Mouse (Mus musculus) urinary bladder, adult 2 months (tissue): ENCODE data around the gene Tmed9. TPM values are rescaled to one million over a fixed set of nuclear protein-coding genes. Genes with fewer than 3 reads are reported as not detected.
"Not testable (repeated sequence)": the region's sequence is repeated elsewhere in the genome, so short reads cannot be mapped to it uniquely, and the experiment has no call there.

Experiments used
- DNase-seq: peaks from one replicate; pipeline ENCODE4 v3.0.0; 2022; ENCODE audit warnings: low spot score
- polyA plus RNA-seq: library from polyadenylated mRNA; depleted of rRNA; stranded (reverse); fragments of >200 nt; gene quantifications from 2 replicates; pipeline ENCODE4 v1.2.3, GENCODE M21; 2012

The Tmed9 gene
- polyA plus RNA-seq, 1 experiment: 157 TPM

DNA sequence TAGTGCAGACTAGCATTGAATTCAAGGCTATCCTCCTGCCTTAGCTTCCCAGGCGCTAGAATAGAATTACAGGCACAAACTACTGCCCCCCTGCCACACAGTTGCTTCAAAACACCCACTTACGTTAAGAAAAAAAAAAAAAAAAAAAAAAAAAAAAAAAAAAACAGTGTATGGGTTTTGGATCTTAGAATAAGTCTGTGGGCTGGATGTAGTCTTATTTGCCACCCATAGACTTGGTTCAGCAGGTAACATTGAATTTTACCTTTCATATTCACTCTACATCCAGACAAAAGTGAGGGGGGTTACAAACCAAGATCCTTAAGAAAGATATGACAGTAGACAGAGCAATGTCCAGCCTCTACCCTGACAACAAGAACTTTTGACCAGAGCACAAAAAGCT lies 5.6 kb upstream of the Tmed9 start:
- DNase-seq: no peak

DNA sequence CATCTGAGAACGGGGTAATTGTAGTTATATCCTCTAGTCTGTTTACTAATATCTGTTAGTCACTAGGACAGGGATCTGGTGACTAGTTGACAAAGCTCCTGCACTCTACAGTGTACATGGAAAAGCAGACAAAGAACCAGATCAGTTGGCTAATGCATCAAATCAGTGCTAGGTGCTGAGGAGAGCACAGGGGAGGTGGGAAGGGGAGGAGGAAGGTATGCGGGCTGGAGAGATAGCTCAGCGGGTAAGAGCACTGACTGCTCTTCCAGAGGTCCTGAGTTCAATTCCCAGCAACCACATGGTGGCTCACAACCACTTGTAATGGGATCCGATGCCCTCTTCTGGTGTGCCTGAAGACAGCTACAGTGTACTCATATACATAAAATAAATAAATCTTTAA lies 5.0 kb upstream of the Tmed9 start:
- DNase-seq: not testable (repeated sequence)

DNA sequence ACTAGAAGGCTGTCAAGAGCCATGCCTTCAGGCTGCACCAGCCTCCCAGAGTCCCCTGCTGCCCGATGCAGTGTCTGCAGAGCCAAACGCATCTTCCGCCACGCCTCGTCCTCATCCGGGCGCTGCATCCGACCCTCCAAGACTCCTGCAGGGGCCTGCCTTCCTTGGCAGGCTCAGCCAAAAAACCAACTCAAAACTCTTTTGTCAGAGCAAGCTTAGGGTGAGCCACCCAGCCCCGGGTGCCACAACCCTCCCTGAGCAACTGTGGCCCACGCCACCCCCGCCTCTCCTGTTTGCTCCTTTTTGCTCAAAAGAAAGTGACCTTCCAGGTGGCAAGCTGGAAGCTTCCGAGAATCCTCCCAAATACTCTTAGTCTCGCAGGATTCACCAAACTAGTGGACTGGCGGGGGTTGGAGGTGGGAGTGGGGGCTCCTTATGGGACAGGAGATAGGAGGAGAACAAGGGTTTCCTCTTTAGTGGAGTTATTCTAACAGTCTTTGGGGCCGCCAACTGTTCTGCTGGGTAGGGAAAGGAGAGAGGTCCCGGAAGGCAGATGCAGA lies 3.7 kb upstream of the Tmed9 start:
- DNase-seq: no peak

DNA sequence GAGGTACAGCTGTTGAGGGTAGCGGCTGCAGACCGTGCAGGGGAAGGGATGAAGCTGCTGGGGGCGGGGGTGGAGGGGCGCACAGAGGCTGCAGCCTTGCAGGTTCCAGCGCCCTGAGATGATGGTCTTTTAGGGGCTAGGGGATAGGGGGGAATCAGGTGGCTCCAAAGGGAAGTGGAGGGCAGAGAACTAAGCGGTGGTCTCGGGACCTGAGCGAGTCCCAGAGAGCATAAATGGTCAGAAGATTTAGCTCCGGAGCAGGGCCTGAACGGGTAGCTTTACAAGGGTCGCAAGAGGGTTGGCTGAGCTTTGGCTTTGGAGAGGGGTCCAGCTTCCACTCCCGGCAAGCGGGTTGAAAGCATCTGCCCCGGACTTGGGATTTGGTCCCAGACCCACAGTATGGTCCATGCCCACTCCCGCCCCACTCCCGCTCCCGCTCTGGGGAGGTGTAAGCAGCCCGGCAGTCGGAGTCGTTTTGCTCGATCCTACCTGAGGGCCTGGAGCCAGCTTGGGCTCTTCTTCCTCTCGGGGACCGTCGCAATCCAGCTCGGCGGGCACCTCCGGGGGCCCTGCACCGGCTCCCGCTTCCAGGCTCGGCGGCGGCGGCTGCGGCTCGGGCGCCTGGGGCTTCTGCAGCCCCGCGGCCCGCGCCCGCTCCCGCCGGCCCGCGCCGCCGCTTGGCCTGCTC lies 3.1 kb upstream of the Tmed9 start:
- DNase-seq: no peak

DNA sequence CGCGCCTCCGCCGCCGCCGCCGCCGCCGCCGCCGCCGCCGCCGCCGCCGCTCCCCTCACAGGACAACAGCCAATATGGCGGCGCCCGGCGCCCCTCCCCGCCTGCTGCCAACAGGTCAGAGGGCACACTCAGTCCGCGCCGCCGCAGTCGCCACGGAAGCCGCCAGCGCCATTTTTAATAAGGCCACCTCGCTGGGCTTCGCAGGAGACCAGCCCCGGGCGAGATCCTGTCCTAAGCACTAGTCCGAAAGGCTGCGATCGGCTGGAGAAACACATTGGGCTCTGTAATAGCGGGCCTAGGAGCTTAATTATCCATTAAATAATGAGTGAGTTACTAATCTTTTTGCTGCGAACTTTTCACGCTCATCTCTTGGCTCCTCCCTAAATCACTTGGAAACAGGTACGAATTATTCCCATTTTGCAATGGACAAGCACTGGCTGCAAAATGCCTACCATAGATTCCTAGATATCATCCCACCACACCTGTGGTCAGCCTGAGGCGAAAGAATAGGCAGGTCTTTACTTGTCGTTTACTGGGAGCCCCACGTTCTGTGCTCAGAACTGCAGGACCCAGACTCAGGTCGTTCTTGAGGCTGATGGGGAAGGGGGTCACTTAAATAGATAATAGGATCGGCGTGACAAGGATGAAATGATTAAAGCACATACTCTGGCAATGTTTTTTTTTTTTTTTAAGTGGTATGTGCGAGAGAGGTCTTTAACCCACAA lies 2.3 kb upstream of the Tmed9 start, which contains the start of gene Fam193b:
Fam193b (minus strand) TSS at position 94 of the 725 bp plus-strand sequence.
- peak; percentile 92 for DNase-seq

DNA sequence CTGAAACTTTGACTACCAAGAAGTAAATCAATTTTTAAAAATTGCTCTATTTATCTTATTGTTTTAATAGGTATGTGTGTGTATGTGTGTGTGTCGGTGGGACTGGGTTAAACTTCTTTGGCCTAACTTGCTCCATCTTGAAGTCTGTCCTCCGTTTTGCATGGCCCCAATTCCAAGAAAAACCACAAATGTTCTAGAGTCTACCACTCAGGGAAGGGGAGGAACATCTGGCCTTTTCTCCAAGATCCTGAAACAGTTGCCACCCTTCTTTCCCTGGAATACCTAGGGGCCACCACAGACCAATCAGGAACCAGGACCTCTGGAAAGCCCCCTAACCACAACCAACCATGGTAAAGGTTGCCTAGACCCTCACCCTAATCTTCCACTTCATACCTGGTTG lies 1.6 kb upstream of the Tmed9 start:
- DNase-seq: no peak

DNA sequence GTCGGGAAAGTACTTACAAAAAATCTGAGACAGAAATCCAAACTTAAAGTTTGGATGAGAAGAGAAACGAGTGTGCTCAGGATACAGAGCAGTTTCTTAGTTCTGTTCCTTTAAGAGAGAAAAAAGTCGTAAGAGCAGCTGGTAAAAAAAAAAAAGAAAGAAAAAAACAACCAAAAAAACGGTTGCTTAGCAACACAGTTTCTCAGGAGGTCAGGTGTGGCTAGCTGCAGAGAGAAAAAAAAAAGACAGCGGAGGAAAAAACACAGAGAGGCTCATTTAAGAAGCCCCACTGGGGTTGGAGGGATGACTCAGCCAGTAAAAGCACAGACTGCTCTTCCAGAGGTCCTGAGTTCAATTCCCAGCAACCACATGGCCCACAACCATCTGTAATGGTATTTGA lies 789 bp downstream of the Tmed9 start:
- DNase-seq: no peak

DNA sequence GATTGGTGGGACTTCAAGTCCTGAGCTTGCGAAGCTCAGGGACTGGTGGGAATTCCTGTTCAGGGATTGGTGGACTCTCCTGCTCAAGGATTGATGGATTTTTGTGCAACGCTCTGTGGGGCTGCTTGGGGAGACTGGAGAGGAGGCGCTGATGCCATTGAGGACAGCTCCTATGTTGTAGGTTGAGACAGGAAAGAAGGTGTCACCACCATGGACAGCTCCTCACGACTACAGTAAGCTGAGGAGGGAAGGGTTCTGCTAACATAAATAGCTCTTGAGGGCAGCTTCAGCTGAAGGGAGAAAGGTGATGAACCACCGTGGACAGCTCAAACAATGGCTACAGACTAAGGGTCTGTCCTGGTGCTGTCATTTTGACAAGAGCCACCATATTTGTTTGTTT lies 2.4 kb downstream of the Tmed9 start:
- no peak for DNase-seq

DNA sequence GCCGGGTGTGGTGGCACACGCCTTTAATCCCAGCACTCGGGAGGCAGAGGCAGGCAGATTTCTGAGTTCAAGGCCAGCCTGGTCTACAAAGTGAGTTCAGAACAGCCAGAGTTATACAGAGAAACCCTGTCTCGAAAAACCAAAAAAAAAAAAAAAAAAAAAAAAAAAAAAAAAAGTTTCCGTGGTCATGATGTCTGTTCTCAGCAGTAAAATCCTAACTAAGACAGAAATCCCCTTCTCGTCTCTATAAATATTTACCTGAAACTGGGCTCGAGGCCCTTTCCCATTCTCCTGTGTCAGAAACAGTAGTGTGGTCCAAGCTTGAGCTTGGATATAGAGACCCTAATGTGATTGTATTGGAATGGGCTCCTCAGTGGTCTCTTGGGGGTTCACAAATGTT lies 3.3 kb downstream of the Tmed9 start:
- not testable (repeated sequence) for DNase-seq

DNA sequence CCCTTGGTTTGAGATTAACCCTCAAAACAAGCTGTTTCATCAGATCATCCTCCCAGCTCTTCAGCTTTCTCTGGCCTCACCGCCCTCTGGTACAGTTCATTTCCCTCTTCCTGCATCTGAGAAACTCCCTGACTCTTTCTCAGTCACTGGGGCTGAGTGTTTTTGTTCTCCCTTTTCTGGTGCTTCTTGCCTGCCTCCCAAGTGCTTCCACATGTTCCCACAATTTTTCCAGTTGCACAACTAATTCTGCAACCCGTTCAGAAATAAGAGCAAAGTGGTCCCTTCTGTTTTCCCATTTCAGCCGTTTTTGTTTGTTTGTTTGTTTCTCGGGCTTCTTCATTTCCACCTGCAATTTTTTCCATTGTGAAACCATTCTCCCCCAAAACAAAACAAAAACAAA lies 4.6 kb downstream of the Tmed9 start:
- DNase-seq: no peak

DNA sequence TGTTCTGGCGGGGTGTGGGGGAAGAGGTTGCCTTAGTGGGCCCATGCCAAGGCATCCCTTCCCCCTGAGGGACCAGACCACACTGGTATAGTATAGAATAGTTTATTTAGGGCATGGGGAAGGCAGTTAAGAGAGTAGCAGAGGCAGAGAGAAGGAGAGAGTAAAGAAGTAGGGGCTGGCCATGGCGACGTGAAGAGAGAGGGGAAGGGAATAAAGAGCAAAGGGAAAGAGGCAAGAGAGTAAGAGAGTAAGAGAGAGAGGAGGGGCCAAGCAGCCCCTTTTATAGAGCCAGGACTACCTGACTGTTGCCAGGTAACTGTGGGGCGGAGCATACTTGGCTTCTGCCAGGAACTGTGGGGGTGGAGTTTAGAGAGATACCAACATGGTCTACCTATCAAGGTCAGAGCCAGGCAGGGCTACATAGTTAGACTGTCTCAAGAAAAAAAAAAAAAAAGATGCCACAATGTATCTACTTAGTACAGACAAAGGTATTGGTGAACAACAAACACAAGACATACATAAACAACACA lies 18.5 kb downstream of the Tmed9 start:
- no peak for DNase-seq

DNA sequence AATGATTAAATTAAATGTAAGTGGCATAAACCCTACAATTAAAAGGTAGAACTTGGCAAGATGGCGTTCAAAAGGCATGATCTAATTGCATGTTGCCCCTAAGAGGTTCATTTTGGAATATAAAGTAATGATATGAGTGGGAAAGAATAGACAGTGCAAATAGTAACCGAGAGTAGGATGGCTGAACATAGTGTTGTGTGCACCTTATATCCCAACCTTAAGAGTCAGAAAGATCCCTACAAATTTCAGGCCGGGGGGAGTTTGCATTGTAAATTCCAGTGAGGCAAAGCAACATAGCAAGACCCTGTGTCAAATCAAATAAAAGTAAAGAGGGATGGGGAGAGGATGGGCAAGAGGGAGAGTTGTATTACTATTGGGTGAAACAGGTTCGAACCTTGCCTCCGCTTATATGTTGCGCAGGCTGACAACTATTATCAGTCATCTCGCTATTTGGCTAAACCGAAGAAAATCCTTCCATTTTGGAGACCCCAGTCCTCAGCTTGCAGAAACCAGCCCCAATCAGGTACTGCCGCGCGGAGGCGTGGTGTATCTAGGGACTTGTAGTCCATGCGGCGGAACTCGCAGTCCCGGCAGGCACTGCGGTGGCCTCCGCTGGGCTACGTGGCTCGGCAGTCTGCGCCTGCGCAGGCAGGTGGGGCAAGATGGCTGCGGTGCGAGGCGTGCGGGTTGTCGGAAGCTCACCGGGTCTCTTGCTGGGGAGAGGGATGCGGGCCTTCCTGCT lies 19.2 kb downstream of the Tmed9 start:
- DNase-seq: peak; percentile 93

DNA sequence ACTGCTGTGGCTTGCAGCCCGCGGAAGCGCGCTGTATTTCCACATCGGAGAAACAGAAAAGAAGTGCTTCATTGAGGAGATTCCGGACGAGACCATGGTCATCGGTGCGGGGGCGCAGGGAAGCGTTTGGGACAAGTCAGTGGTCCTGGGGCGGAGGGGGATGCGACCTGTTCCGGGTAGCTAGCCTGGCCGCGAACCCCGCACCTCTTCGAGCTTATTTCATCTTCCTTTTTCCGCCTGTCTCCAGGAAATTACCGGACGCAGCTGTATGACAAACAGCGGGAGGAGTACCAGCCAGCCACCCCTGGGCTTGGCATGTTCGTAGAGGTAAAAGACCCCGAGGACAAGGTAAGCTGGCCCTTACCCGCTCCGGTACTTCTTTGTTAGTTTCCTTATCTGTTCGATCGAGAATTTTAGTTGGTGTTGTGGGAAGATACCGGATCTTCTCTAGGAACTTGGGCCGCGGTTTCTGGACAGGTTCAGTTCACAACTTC lies 19.8 kb downstream of the Tmed9 start:
- DNase-seq: no peak

DNA sequence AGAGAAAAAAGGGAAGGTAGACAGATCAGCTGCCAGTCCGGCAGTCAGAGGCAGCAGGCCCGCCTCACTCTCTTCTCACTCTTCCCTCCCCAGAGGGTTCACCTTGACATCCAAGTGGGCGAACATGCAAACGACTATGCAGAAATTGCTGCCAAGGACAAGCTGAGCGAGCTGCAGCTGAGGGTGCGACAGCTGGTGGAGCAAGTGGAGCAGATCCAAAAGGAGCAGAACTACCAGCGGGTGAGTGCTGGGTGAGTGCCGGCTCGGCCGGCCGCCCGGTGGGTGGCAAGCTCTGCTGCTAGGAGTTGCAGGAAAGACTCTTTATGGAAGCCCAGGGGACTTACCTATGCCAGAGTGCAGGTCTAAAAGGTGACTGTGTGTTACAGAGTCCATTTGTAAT lies 21.8 kb downstream of the Tmed9 start:
- DNase-seq: no peak

DNA sequence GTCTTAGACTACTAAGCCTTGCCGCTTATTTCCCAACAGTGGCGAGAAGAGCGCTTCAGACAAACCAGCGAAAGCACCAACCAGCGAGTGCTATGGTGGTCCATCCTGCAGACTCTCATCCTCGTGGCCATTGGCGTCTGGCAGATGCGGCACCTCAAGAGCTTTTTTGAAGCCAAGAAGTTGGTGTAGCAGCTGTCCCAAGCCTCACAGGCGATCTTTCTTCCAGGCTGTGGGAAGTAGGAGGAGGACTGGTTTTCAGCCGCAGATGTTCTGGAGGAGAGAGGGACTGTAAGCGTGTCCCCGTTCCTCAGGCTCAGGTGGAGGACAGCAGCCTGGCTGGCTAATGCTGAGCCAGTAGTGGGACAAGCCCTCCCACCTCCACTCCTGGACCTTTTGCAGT lies 23.3 kb downstream of the Tmed9 start:
- DNase-seq: no peak

DNA sequence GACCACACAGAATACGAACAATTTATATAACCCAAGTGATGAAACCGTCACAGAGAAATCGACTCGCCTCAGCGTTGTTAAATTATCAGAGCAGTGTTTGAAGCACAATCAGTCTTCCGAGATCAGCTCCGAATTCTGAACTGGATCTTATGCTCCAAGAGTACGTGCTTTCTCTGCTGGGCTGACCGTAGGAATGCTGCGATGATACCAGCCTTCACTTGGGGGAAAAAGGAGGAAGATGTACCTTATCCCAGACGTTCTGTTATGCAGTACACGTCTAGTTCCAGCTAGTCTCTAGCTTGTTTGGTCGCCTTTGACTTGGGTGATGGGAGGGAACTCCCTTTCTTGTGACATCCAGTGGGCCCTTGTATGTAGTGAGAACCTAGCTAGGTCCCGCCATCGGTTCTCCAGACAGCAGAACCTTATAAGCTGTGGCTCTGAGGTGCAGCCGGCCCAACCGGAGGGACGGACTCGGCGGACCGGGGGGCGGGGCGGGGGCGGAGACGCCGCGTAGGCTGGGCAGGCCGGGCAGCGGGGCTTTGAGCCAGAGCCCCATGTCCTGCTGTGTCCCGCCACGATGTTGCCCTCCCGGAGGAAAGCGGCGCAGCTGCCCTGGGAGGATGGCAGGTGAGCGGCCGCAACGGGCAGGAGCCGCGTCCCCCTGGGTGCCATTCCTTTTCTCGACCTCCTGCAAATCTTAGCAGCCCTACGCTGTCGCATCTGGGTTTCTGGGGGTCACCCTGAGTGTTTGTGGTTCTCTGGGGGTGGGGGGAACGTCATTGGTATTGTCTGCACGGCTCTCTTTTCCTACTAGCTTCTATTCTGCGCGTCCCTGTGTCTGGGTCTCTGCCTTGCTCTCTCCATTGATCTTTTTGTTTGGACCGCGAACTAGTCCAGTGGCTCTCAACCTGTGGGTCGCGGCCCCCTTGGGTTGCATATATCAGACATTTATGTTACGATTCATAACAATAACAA lies 26.3 kb downstream of the Tmed9 start, which contains the start of gene B4galt7:
B4galt7 (plus strand) TSS at position 331 of the 975 bp plus-strand sequence.
- peak; percentile 74 for DNase-seq

DNA sequence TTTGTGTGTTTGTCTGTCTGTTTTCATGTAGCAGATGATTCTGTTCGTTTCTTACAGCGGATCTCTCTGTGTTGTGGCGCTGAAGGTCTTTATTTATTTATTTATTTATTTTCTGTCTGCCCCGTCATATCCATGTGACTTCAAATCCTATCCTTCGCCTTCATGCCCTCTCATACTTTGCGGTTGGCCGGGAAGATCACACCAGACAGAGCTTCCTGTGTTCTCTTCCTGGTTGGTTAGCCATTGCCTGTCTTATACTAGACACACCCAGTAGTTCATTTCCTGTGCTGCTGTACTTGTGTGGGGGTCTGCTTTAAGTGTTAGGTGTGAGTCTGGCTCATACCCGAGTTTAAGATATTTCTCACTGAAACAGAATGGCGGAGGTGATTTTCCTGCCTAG lies 27.1 kb downstream of the Tmed9 start:
- DNase-seq: no peak

DNA sequence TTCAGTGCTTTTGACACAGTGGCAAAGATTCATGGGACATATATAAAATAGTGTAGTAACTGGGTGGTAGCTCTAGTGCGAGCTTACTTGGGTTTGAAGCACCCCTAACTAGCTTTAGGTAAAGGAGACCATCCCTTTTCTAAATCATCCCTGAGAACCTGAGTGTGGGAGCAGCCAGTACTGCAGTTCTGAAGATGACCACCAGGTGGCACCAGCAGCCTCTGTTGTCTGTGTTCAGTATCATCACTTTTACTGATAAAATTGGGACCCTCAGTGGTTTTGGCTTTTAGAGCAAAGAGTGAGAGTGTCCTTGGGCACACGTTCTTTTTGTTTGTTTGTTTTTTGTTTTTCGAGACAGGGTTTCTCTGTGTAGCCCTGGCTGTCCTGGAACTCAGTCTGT lies 28.1 kb downstream of the Tmed9 start:
- DNase-seq: peak; percentile 60

DNA sequence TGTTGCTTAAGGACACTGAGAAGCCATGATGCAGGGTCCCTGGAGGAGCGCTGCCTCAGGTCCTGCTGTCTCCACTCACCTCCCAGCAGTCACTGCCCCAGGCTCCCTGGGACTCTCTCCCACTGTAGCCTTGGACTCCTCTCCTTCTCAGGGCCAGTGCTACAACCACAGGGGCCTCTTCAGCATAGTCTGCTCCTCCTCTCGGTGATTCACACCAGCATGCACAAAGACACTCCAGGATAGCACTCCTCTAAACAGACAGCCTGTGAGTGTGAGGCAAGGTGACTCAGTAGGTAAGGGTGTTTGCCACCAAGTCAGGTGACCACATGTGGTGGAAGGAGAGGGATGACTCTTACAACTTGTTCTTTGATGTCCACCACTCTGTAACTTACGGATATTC lies 31.1 kb downstream of the Tmed9 start:
- no peak for DNase-seq

DNA sequence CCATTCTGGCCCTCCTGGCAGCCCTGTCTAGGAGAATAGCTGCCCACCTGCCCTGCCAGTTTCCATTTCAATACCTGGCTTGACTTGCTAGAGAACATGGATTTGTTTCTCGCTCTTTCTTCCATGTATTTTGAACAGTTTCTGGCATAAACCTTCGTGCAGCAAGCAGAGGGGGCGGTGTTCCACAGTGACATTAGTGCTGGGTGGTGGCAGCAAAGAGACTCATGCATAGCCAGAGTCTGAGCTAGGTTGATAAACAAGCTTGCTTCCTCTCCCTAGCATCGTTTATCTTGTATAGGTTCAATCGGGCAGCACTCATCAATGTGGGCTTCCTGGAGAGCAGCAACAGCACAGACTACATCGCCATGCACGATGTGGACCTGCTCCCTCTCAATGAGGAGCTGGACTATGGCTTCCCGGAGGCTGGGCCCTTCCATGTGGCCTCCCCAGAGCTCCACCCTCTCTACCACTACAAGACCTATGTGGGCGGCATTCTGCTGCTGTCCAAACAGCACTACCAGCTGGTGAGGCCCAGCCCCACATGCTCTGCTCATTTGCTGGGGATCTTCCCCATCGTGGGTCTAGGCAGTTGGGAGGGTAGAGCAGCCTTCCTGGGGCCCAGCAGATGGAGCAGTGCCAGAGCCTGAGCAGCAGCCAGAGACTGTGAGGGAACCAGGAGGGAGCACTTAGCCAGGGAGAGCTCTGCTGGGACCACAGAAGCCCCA lies 33.5 kb downstream of the Tmed9 start:
- no peak for DNase-seq
